Mouse (Mus musculus): Measurements from ENCODE around the gene Mtap. TPM values are rescaled to one million over a fixed set of nuclear protein-coding genes. Genes with fewer than 3 reads are reported as not detected.

The Mtap gene
- polyA plus RNA-seq, 1 experiment: 2.5 TPM

DNA sequence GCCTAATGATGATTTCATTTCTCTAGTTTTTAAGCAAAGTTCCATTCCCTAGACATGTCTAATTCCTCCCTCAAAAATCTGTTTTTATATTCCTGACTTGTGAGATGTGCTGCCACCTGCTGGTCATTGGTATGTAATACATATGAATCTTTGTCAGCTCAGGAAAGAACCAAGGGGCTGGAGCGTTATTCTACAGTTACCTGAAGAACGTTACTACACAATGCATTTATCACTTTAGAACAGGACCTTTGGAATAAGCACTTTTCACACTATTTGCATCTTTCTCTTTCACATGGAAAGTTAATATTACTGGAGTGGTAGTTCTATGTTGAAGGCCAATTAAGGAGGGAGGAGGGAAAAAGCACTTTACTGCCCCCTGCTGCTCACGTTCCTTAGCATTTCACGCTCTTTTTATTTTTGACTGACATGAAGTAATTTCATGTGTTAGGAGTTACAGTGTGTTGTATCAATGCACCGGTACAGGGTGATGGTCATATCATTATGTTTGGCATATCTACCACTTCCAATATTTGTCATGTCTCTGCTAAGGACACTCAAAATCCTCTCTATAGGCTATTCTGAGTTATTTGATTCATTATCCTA is 7.5 kb upstream of the Mtap start:
- TF ChIP-seq GATA1 (IDR thresholded peaks at IDR 0.05; ENCODE audit: borderline replicate concordance, low read length) (no peak), FLI1 (IDR thresholded peaks at IDR 0.05; ENCODE audit: low read length) (no peak)
- Histone ChIP-seq H3K4me3 (replicated peaks) (peak overlapping the region; percentile 80), H3K4me1 (peaks cover 48% of the 10 kb centered on the region), H3K36me3 (replicated peaks; ENCODE audit: low read length) (no peaks in the 10 kb centered on the region), H3K27me3 (replicated peaks) (no peaks in the 10 kb centered on the region), H3K9me3 (no peaks in the 10 kb centered on the region)

DNA sequence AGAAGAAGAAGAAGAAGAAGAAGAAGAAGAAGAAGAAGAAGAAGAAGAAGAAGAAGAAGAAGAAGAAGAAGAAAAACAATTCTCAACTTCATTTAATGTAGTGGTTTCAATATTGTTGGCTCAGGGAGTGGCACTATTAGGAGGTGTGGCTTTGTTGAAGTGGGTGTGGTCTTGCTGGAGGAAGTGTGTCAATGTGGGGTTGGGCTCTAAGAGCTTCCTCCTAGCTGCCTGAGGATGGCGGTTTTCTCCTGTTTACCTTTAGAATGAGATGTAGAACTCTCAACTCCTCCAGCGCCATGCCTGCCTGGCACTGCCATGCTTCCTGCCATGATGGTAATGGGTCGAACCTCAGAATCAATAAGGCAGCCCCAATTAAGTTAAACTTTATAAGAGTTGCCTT is 5.1 kb upstream of the Mtap start:
- Histone ChIP-seq H3K4me3 (replicated peaks) (no peak overlapping the region), H3K36me3 (replicated peaks; ENCODE audit: low read length) (no peaks in the 10 kb centered on the region), H3K4me1 (peaks cover 46% of the 10 kb centered on the region), H3K9me3 (no peaks in the 10 kb centered on the region), H3K27me3 (replicated peaks) (peaks cover 5% of the 10 kb centered on the region)
- no peak for TF ChIP-seq FLI1 (IDR thresholded peaks at IDR 0.05; ENCODE audit: low read length)
- no peak for TF ChIP-seq GATA1 (IDR thresholded peaks at IDR 0.05; ENCODE audit: borderline replicate concordance, low read length)

DNA sequence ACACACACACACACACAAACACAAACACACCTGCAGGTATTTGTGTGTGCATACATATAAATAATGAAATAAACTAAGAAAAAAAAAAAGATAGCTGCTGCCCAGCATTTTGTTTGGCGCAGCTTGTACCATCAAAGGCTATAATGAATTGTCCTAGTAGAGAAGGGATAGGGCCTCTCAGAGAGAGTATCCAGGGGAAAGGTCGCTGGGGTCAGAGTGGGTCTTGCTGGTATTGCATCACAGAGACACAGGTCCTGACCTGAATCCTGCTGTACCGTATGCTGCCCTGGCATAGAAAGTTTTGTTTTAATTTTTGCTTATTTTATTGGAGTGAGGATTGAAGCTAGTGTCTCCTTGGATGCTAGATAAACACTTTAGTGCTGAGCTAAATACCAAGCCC is 566 bp upstream of the Mtap start:
- H3K4me3 ChIP-seq (replicated peaks): peak overlapping the region; percentile 95

DNA sequence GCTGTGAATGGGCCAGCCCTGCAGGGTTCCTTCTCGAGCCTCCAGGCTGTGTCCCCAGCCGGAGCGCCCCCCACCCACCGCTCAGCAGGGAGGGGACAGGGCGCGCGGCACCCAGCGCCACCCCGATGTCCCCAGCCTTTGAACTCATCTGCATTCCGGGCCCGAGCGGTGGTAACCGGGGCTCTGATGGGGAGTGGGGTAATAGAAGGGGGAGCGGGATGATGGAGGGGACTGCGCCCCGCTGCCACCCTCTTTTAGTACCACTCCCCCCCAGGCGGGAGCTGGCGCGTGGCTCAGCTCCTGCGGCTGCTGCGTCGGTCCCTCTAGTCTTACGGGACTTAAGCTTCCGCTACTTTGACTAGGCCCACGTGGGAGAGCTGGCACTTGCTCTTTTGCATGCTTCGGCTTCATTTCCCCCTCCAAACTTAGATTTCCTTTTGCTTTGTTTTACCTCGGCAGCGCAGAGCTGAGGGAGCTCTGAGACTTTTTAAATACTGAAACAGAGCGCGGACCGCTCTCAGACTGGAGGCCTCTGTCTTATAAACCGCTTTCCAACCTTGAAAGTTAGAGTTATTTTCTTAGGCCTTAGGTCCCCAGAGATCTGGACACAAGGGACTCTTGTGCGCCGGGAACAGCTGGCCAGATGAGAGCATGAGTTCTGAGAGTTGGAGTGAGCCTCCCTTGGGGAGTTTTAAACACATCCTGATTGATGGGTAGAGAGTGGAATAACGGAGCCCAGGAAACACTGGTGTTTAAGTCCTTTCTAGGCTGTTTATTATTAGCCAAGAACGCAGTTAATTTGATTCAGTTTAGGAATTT is 829 bp downstream of the Mtap start:
- H3K36me3 ChIP-seq (replicated peaks; ENCODE audit: low read length): peaks cover 17% of the 10 kb centered on the region
- no peak for TF ChIP-seq FLI1 (IDR thresholded peaks at IDR 0.05; ENCODE audit: low read length)
- H3K4me3 ChIP-seq (replicated peaks): peak overlapping the region; percentile 95
- H3K9me3 ChIP-seq: no peaks in the 10 kb centered on the region
- peaks cover 5% of the 10 kb centered on the region for H3K27me3 ChIP-seq (replicated peaks)
- H3K4me1 ChIP-seq: peaks cover 75% of the 10 kb centered on the region

More for the DNA sequence above, 566 bp upstream of the Mtap start:
- Histone ChIP-seq H3K9me3 (no peaks in the 10 kb centered on the region), H3K36me3 (replicated peaks; ENCODE audit: low read length) (peaks cover 10% of the 10 kb centered on the region), H3K4me1 (peaks cover 61% of the 10 kb centered on the region), H3K27me3 (replicated peaks) (peaks cover 5% of the 10 kb centered on the region)
- TF ChIP-seq GATA1 (IDR thresholded peaks at IDR 0.05; ENCODE audit: borderline replicate concordance, low read length): no peak
- TF ChIP-seq FLI1 (IDR thresholded peaks at IDR 0.05; ENCODE audit: low read length): no peak

DNA sequence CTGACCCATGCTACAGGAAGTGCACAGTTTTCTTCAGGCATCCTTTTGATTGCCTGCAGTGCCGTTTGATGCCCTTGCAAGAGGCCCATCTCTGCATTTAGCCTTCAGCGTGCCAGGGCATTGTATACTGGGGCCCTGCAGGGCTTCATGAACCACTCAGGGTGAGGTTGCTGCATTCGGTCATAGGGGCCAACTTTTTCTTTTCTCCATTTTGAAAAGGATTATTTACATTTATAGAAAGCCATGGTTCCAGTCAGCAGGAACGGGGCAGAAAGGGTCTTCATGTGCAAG is 1.4 kb downstream of the Mtap start:
- peak overlapping the region; percentile 95 for H3K4me3 ChIP-seq (replicated peaks)
- H3K9me3 ChIP-seq: no peaks in the 10 kb centered on the region
- H3K27me3 ChIP-seq (replicated peaks): peaks cover 5% of the 10 kb centered on the region
- TF ChIP-seq GATA1 (IDR thresholded peaks at IDR 0.05; ENCODE audit: borderline replicate concordance, low read length) (no peak), FLI1 (IDR thresholded peaks at IDR 0.05; ENCODE audit: low read length) (no peak)
- H3K36me3 ChIP-seq (replicated peaks; ENCODE audit: low read length): peaks cover 21% of the 10 kb centered on the region
- peaks cover 80% of the 10 kb centered on the region for H3K4me1 ChIP-seq

DNA sequence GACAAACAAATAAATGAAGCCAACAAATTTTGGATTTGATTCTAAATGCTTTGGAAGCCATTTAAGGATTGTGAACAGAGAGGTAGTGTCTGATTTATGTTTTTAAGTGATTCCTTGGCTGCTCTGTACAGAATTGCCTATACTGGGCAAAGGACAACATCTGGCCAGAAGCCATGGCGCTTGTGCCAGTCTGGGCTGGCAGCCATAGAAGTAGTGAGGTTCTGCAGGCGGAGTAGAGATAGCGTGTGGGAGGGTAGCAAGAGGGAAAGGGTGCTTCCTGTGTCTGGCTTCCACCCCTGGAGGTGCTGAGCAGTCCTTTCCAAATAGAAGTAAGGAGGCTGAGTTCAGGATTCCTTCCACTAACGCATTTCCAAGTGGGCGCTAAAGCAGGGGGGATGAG is 3.9 kb downstream of the Mtap start:
- Histone ChIP-seq H3K36me3 (replicated peaks; ENCODE audit: low read length) (peaks cover 32% of the 10 kb centered on the region), H3K9me3 (no peaks in the 10 kb centered on the region)
- no peak for TF ChIP-seq FLI1 (IDR thresholded peaks at IDR 0.05; ENCODE audit: low read length)
- TF ChIP-seq GATA1 (IDR thresholded peaks at IDR 0.05; ENCODE audit: borderline replicate concordance, low read length): no peak

DNA sequence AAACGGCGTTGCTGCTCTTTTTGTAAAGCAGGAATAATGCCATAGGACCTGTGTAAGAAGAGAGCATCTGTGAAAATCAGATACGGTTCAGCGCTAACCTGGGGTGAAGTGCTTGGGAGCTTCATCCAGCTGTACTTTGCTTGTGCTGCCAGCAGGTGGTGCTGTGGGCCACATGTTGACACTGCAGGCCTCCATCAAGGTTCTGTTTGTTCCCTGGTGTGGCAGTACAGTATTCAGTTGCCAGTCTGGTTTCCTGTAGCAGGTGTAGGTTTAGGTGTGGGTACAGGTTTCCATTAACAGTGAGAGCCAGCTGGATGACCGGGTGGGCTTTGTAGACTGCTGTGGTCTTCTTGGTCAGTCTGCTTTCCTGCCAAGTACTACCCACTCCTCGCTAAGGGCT is 8.5 kb downstream of the Mtap start:
- no peaks in the 10 kb centered on the region for H3K27me3 ChIP-seq (replicated peaks)
- no peaks in the 10 kb centered on the region for H3K9me3 ChIP-seq
- H3K36me3 ChIP-seq (replicated peaks; ENCODE audit: low read length): peaks cover 49% of the 10 kb centered on the region
- H3K4me1 ChIP-seq: peaks cover 44% of the 10 kb centered on the region
- no peak for TF ChIP-seq FLI1 (IDR thresholded peaks at IDR 0.05; ENCODE audit: low read length)
- no peak for TF ChIP-seq GATA1 (IDR thresholded peaks at IDR 0.05; ENCODE audit: borderline replicate concordance, low read length)
- H3K4me3 ChIP-seq (replicated peaks): no peak overlapping the region

More for the DNA sequence above, 3.9 kb downstream of the Mtap start:
- Histone ChIP-seq H3K4me1 (peaks cover 82% of the 10 kb centered on the region), H3K27me3 (replicated peaks) (no peaks in the 10 kb centered on the region), H3K4me3 (replicated peaks) (peak overlapping the region; percentile 50)

DNA sequence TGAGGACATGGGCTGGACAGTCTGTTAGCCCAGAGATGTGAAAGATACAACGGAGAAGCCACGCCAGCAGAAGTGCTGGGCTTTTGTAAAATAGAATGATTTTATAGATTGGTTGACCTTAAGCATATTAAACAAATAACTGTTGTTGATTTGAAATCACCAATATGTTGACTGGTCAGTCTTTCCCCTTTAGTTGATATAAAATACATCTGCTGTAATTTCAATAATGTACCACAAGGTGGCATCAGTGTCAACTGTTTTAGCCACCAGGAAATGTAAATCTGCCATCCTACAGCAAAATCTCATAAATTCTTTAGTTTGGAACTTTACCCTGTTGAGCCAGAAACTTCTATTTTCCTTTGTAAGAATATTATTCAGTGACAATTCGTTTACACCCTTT is 9.4 kb downstream of the Mtap start:
- no peaks in the 10 kb centered on the region for H3K27me3 ChIP-seq (replicated peaks)
- no peak for TF ChIP-seq GATA1 (IDR thresholded peaks at IDR 0.05; ENCODE audit: borderline replicate concordance, low read length)
- TF ChIP-seq FLI1 (IDR thresholded peaks at IDR 0.05; ENCODE audit: low read length): no peak
- H3K9me3 ChIP-seq: no peaks in the 10 kb centered on the region
- peaks cover 53% of the 10 kb centered on the region for H3K36me3 ChIP-seq (replicated peaks; ENCODE audit: low read length)
- H3K4me3 ChIP-seq (replicated peaks): no peak overlapping the region
- peaks cover 35% of the 10 kb centered on the region for H3K4me1 ChIP-seq

DNA sequence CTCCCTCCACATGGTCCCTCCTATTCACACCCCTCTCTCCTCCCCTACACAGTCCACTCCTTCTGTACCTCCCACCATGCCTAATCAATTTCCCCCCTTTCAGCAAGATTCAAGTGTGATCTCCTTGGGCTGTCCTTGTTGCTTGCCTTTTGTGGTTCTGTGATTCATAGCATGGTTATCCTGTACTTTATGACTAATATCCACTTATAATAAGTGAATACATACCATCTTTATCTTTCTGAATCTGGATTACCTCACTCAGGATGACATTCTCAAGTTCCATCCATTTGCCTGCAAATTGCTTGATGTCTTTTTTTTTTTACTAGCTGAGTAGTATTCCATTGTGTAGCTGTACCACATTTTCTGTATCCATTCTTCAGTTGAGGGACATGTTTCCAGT is 12.3 kb downstream of the Mtap start:
- Histone ChIP-seq H3K4me3 (replicated peaks) (no peak overlapping the region), H3K27me3 (replicated peaks) (no peaks in the 10 kb centered on the region), H3K9me3 (no peaks in the 10 kb centered on the region), H3K4me1 (peaks cover 12% of the 10 kb centered on the region), H3K36me3 (replicated peaks; ENCODE audit: low read length) (peaks cover 55% of the 10 kb centered on the region)
- no peak for TF ChIP-seq FLI1 (IDR thresholded peaks at IDR 0.05; ENCODE audit: low read length)
- no peak for TF ChIP-seq GATA1 (IDR thresholded peaks at IDR 0.05; ENCODE audit: borderline replicate concordance, low read length)

DNA sequence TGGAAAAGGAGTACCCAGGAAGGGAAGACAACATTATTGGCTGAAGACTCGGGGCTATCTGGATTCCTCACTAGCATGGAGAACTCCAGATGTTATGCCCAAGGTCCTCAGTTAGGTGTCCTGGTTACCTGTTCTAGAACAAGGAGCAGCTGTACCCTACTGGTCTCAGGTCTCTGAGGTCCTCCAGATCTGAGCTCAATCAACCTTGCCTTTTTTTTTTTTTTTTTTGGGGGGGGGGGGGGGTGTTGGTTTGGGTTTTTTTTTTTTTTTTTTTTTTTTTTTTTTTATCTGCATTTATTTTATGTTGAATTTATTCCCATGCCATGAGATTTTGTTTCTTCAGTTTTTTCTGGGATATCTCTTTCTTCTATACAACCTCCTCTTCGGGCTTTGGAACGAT is 24.5 kb downstream of the Mtap start:
- Histone ChIP-seq H3K36me3 (replicated peaks; ENCODE audit: low read length) (peaks cover 86% of the 10 kb centered on the region), H3K9me3 (no peaks in the 10 kb centered on the region), H3K27me3 (replicated peaks) (no peaks in the 10 kb centered on the region), H3K4me1 (peaks cover 23% of the 10 kb centered on the region), H3K4me3 (replicated peaks) (no peak overlapping the region)
- no peak for TF ChIP-seq FLI1 (IDR thresholded peaks at IDR 0.05; ENCODE audit: low read length)
- no peak for TF ChIP-seq GATA1 (IDR thresholded peaks at IDR 0.05; ENCODE audit: borderline replicate concordance, low read length)

Measured in megakaryocyte, embryonic 14.5 days (primary cell).